Mouse (Mus musculus) lung, embryonic 14.5 days (tissue): ENCODE results near the gene Rita1. TPM values are rescaled to one million over a fixed set of nuclear protein-coding genes. Genes with fewer than 3 reads are reported as not detected.
A peak's percentile ranks its signal among the peaks of the same experiment; 100 is the strongest.

ENCODE experiments used
- ATAC-seq: fragments of 200-750 bp; cut with Nextera tagmentation; 2 replicates; pipeline ENCODE4 v1.8.0; 2017; ENCODE audit warnings: mild to moderate bottlenecking, moderate TSS enrichment, moderate library complexity; ENCODE audit not compliant: insufficient read depth
- DNase-seq: peaks from one replicate; pipeline ENCODE4 v3.0.0-alpha.2; 2015
- H3K27ac ChIP-seq: fragments of 300-500 bp; sonication (generic); 2 replicates; pipeline ENCODE4 v1.5.1; 2014; ENCODE audit warnings: low read depth, mild to moderate bottlenecking, moderate library complexity
- H3K27me3 ChIP-seq: fragments of 300-500 bp; sonication (generic); 2 replicates; pipeline ENCODE4 v1.6.1; 2014; ENCODE audit warnings: low read length, control low read depth; ENCODE audit not compliant: insufficient read depth
- H3K36me3 ChIP-seq: fragments of 300-500 bp; sonication (generic); 2 replicates; pipeline ENCODE4 v1.6.1; 2014; ENCODE audit warnings: control low read depth; ENCODE audit not compliant: insufficient read depth
- H3K4me1 ChIP-seq: fragments of 300-500 bp; sonication (generic); 2 replicates; pipeline ENCODE4 v1.6.1; 2014; ENCODE audit warnings: antibody characterized with exemption, control low read depth; ENCODE audit not compliant: insufficient read depth
- H3K4me2 ChIP-seq: fragments of 300-500 bp; sonication (generic); 2 replicates; pipeline ENCODE4 v1.6.1; 2014; ENCODE audit warnings: mild to moderate bottlenecking
- H3K4me3 ChIP-seq: fragments of 300-500 bp; sonication (generic); 2 replicates; pipeline ENCODE4 v1.5.1; 2014; ENCODE audit warnings: low read depth, low read length
- H3K9ac ChIP-seq: fragments of 300-500 bp; sonication (generic); 2 replicates; pipeline ENCODE4 v1.6.1; 2014
- H3K9me3 ChIP-seq: fragments of 300-500 bp; sonication (generic); 2 replicates; pipeline ENCODE4 v1.6.1; 2016; ENCODE audit warnings: low read depth, low read length, control low read depth
- CTCF ChIP-seq: IDR thresholded peaks from 2 replicates; pipeline ENCODE4 v1.5.1; 2016; ENCODE audit warnings: antibody characterized with exemption, low read depth
- WGBS: fragments of 180-500 bp; shearing (Covaris S2); extraction: QIAGEN DNeasy Blood & Tissue Kit; methylation state at CpG from one replicate; pipeline ENCODE4 v1.1.7; 2014; 5-methylcytosine and 5-hydroxymethylcytosine counted together
- polyA plus RNA-seq: library from polyadenylated mRNA; unstranded; fragments of >200 nt; fragmentation: Nextera tagmentation; extraction: Ambion mirVana; gene quantifications from 2 replicates; pipeline ENCODE4 v1.2.1, GENCODE M21; 2014

The Rita1 gene
- polyA plus RNA-seq, 1 experiment from 2014 or later, result 9.5 TPM

DNA sequence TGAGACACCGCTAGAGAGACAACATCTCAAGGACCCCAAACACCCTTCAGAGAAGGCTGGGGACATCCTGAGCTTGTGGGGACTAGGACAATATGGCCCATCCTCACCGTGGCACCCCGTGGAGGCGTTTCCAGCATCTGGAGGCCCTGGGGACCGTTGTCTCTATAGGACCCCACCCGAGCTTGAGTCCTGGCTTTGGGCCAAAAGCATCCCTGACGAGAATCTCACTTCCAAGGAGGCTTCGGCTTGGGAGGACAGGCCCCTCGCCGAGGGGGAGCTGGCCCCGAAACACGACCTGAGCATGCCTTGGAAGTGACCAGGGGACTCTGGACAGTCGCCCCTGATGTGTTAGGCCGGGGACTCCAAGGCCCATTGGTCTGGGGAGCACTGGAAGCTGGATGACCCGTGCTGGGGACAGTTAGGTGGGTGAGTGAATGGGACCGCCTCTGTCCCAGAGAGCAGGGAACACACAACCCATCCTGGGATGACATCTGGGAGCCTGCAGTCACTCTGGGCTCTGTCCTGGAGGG, 3.1 kb downstream of the Rita1 start:
- Histone ChIP-seq H3K9ac (no peak overlapping the region), H3K36me3 (no peaks in the 10 kb centered on the region), H3K27ac (no peak overlapping the region), H3K4me2 (no peak overlapping the region), H3K27me3 (no peaks in the 10 kb centered on the region), H3K4me1 (peaks cover 3% of the 10 kb centered on the region), H3K9me3 (no peaks in the 10 kb centered on the region), H3K4me3 (no peak overlapping the region)
- 78% methylated on average over 16 of the region's 16 CpGs for WGBS
- TF ChIP-seq CTCF, result no peak
- no peak for DNase-seq
- ATAC-seq, result no peak

- no peak for TF ChIP-seq CTCF
- Histone ChIP-seq H3K27me3 (no peaks in the 10 kb centered on the region), H3K4me3 (no peak overlapping the region), H3K4me2 (no peak overlapping the region), H3K36me3 (no peaks in the 10 kb centered on the region), H3K4me1 (peaks cover 3% of the 10 kb centered on the region), H3K9ac (no peak overlapping the region), H3K9me3 (no peaks in the 10 kb centered on the region), H3K27ac (no peak overlapping the region)
- ATAC-seq (no peak), DNase-seq (no peak)
- 78% methylated on average over 3 of the region's 3 CpGs for WGBS
Observed at GRCm38 (mm10) chr5:120607335-120607734, 5.1 kb downstream of the Rita1 start.

GRCm38 (mm10) chr5:120606590-120607200, 5.7 kb downstream of the Rita1 start:
- Histone ChIP-seq H3K4me3 (no peak overlapping the region), H3K9me3 (no peaks in the 10 kb centered on the region), H3K4me1 (peaks cover 3% of the 10 kb centered on the region), H3K27me3 (no peaks in the 10 kb centered on the region), H3K27ac (no peak overlapping the region), H3K4me2 (no peak overlapping the region), H3K9ac (no peak overlapping the region), H3K36me3 (no peaks in the 10 kb centered on the region)
- no peak for TF ChIP-seq CTCF
- DNase-seq, result no peak
- ATAC-seq, result no peak
- 71% methylated on average over 25 of the region's 25 CpGs for WGBS

DNA sequence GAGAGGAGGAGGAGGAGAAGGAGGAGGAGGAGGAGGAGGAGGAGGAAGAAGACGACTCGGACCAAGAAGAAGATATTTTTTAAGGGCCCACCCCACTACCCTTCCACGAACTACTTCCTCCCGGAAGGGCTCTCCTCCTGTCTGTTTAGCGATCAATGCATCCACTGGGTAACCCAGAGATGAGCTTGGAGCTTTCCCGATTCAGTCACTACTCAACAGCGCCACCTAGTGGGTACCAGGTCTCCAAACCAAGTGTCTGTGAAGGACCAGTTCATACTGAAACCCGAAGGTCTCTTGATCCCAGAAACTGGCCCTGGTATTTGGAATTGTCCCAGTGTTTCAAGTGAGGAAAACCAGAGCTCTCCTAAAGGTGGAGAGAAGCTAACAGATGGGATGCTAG, 6.7 kb downstream of the Rita1 start:
- Histone ChIP-seq H3K9ac (peak overlapping the region; percentile 41; the same call in 1 of the 2 replicates), H3K36me3 (no peaks in the 10 kb centered on the region), H3K4me1 (no peaks in the 10 kb centered on the region), H3K9me3 (no peaks in the 10 kb centered on the region), H3K27ac (no peak overlapping the region), H3K4me2 (peak overlapping the region; percentile 68), H3K27me3 (no peaks in the 10 kb centered on the region), H3K4me3 (peak overlapping the region; percentile 28)
- peak; percentile 91 for TF ChIP-seq CTCF
- peak; percentile 98 for DNase-seq
- under 1% methylated on average over 8 of the region's 8 CpGs for WGBS
- peak; percentile 66 for ATAC-seq

DNA sequence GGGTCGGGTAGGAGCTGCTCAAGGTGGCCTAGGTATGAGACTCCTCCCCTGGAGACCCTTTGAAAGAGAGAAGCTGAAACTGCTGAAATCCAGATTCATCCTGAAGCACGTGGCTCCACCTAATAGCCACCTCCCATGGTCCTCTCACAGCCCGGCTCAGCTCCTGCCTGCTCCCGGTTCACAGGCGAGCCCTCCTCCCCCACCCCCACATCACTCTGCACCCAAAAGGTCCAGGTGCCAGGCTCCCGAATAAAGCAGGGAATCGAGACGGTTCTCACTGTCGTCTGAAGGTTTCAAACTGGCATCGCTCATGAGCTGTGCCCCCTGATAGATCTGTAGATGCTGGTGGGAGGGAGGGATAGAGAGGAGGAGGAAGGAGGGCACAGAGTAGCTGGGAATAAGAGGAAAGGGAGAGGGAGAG, 7.1 kb downstream of the Rita1 start:
- Histone ChIP-seq H3K4me3 (peak overlapping the region; percentile 28), H3K4me2 (peak overlapping the region; percentile 68), H3K27ac (no peak overlapping the region), H3K9me3 (no peaks in the 10 kb centered on the region), H3K9ac (peak overlapping the region; percentile 41), H3K4me1 (no peaks in the 10 kb centered on the region), H3K27me3 (no peaks in the 10 kb centered on the region), H3K36me3 (no peaks in the 10 kb centered on the region)
- peak; percentile 39; the same call in 1 of the 2 replicates for ATAC-seq
- TF ChIP-seq CTCF, result no peak
- WGBS, result 3% methylated on average over 10 of the region's 10 CpGs
- no peak for DNase-seq

DNA sequence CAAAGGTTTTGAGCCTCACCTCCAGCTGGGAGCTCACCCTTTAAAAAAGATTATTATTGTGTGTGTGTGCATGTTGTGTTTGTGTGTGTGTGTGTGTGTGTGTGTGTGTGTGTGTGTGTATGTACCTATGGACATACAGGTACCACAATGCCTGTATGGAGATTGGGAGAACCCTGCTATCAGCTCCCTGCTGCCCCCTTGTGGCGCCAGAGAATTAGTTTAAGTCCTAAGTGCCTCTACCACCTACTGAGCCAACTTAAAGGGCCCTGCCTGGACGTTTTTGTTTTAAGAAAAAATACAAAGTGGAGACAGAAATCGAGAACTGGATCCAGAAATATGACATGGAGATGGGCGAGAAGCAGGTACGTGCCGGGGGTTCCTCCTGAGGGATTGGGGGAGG, 7.5 kb downstream of the Rita1 start:
- peak; percentile 93 for DNase-seq
- WGBS, result 2% methylated on average over 6 of the region's 6 CpGs
- Histone ChIP-seq H3K4me3 (peak overlapping the region; percentile 28; the same call in 1 of the 2 replicates), H3K27me3 (no peaks in the 10 kb centered on the region), H3K9me3 (no peaks in the 10 kb centered on the region), H3K36me3 (no peaks in the 10 kb centered on the region), H3K27ac (no peak overlapping the region), H3K4me2 (peak overlapping the region; percentile 68), H3K9ac (peak overlapping the region; percentile 41; the same call in 1 of the 2 replicates), H3K4me1 (no peaks in the 10 kb centered on the region)
- peak; percentile 86 for TF ChIP-seq CTCF
- ATAC-seq, result peak; percentile 45; the same call in 1 of the 2 replicates

- ATAC-seq (no peak), DNase-seq (no peak)
- H3K36me3 ChIP-seq, result no peaks in the 10 kb centered on the region
- no peaks in the 10 kb centered on the region for H3K27me3 ChIP-seq
- H3K27ac ChIP-seq, result no peak overlapping the region
- 56% methylated on average over 7 of the region's 7 CpGs for WGBS
- no peak overlapping the region for H3K9ac ChIP-seq
- no peak for TF ChIP-seq CTCF
- no peak overlapping the region for H3K4me3 ChIP-seq
- no peak overlapping the region for H3K4me2 ChIP-seq
- H3K9me3 ChIP-seq, result no peaks in the 10 kb centered on the region
- no peaks in the 10 kb centered on the region for H3K4me1 ChIP-seq
Observed at GRCm38 (mm10) chr5:120603515-120603914, 8.9 kb downstream of the Rita1 start.
